Mouse (Mus musculus): ENCODE measurements around the gene Mrpl52. TPM values are rescaled to one million over a fixed set of nuclear protein-coding genes. Genes with fewer than 3 reads are reported as not detected.
A peak's percentile ranks its signal among the peaks of the same experiment; 100 is the strongest.

Gene Mrpl52
- polyA plus RNA-seq, 1 experiment, result 128 TPM

DNA sequence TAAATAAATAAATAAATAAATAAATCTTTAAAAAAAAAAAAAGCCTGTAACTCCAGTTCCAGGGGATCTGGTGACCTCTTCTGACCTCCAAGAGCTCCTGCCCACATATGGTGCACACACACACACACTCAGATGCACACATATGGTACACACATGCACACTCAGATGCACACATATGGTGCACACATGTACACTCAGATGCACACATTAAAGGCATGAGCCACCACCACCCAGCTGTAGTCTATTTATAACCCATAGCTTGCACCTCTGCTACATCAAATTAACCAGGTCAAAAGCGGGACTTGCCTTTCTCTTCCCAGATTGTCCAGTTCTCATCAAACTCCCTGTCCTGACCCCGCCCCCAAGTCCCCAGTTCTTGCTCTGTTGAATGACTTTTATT is 5.7 kb upstream of the Mrpl52 start:
- TF ChIP-seq CTCF (IDR thresholded peaks at IDR 0.05; ENCODE audit: extremely low read depth, insufficient read depth, low read length) (no peak), POLR2A (IDR thresholded peaks at IDR 0.05; ENCODE audit: extremely low read depth, insufficient read depth, low read length) (no peak)
- H3K4me3 ChIP-seq (ENCODE audit: insufficient read depth, low read length), result no peak overlapping the region
- no peak overlapping the region for H3K27ac ChIP-seq (ENCODE audit: insufficient read depth, low read length)
- peaks cover under 1% of the 10 kb centered on the region; the same call in 1 of the 2 replicates for H3K4me1 ChIP-seq (ENCODE audit: control insufficient read depth, insufficient read depth, low read length)

DNA sequence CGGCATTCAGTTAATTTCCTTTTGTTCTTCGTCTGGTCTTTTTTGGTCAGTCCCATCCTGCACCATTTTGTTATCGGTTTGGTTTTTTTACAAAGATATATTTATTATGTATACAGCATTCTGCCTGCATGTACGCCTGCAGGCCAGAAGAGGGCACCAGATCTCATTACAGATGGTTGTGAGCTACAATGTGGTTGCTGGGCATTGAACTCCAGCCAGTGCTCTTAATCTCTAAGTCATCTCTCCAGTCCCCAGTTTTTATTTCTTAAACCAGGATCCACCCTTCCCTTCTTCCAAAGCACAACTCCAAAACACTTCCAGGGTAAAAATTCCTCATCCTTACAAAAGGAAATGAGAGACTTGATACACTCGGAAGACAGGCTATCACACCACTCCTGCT is 3.3 kb upstream of the Mrpl52 start:
- TF ChIP-seq POLR2A (IDR thresholded peaks at IDR 0.05; ENCODE audit: extremely low read depth, insufficient read depth, low read length) (no peak), CTCF (IDR thresholded peaks at IDR 0.05; ENCODE audit: extremely low read depth, insufficient read depth, low read length) (peak; percentile 33; the same call in 1 of the 2 replicates)
- Histone ChIP-seq H3K4me1 (ENCODE audit: control insufficient read depth, insufficient read depth, low read length) (peaks cover 1% of the 10 kb centered on the region; the same call in 1 of the 2 replicates), H3K4me3 (ENCODE audit: insufficient read depth, low read length) (no peak overlapping the region), H3K27ac (ENCODE audit: insufficient read depth, low read length) (no peak overlapping the region)

DNA sequence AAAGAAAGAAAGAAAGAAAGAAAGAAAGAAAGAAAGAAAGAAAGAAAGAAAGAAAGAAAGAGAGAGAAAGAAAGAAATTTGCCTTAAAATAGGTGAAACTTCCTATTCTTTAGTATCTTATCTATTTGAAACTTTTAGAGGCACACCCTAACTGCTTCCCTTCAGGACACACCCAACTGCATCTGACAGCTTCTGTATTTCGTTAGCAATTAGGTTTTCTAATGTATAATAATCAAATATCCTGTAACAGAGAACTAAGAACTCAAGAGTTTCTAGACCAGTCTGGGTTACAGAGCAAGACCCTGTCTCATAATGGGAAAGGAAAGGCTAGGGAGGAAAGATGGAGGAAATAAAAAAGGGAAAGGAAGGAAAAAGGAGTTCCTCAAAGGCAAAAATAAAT is 2.1 kb upstream of the Mrpl52 start:
- TF ChIP-seq CTCF (IDR thresholded peaks at IDR 0.05; ENCODE audit: extremely low read depth, insufficient read depth, low read length) (no peak), POLR2A (IDR thresholded peaks at IDR 0.05; ENCODE audit: extremely low read depth, insufficient read depth, low read length) (no peak)
- peaks cover 1% of the 10 kb centered on the region; the same call in 1 of the 2 replicates for H3K4me1 ChIP-seq (ENCODE audit: control insufficient read depth, insufficient read depth, low read length)
- H3K4me3 ChIP-seq (ENCODE audit: insufficient read depth, low read length), result no peak overlapping the region
- H3K27ac ChIP-seq (ENCODE audit: insufficient read depth, low read length), result no peak overlapping the region

DNA sequence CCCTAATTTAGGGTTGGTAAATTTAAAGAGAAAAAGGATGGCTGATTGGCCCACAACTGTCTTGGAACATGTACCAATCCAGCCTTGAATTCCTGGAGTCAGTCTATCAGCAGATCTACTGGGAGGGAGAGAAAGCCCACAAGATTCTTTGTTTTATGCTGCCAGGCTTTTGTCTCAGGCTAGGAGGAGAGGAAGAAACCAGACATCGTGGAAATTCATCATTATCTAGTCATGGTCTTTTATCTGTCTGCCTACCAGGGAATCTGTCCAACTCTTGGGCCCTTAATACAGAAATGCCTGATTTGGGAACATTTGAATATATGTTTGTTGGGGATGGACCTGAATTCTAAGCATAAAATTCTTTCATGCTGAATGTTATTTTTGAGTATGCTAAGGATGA is 1.2 kb upstream of the Mrpl52 start:
- TF ChIP-seq CTCF (IDR thresholded peaks at IDR 0.05; ENCODE audit: extremely low read depth, insufficient read depth, low read length), result no peak
- TF ChIP-seq POLR2A (IDR thresholded peaks at IDR 0.05; ENCODE audit: extremely low read depth, insufficient read depth, low read length), result no peak
- H3K4me1 ChIP-seq (ENCODE audit: control insufficient read depth, insufficient read depth, low read length), result peaks cover 1% of the 10 kb centered on the region; the same call in 1 of the 2 replicates
- H3K27ac ChIP-seq (ENCODE audit: insufficient read depth, low read length), result no peak overlapping the region
- no peak overlapping the region; the same call in 1 of the 2 replicates for H3K4me3 ChIP-seq (ENCODE audit: insufficient read depth, low read length)

DNA sequence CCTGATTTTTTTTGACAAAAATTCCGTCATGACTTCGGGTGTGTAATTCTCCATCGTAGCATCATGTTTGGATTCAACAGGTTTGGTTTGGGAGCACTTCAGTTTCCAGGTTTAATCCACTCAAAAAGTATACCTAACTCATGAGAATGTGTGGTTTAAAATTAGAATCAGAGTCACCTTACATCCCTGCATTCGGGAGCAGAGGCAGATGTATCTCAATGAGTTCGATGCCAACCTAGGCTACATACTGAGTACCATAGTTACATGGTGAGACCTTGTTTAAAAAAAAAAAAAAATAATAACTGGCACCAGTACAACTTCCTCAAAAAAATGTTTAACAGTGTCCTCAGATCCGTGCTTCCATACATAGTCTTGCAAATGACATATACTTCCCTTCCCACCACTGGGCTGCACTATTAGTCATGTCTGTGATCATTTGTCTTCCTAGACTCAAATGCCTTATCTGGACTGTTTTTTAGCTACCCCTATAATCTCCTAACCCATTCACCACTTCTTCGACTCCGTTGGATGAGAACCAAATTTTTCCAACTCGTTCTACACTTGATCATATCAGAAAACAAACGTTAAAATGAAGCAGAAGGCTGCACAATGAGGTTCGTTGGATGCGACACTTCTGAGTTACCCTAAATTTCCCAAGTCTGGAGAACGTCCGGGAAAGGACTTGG is 563 bp upstream of the Mrpl52 start:
- TF ChIP-seq CTCF (IDR thresholded peaks at IDR 0.05; ENCODE audit: extremely low read depth, insufficient read depth, low read length) (no peak), POLR2A (IDR thresholded peaks at IDR 0.05; ENCODE audit: extremely low read depth, insufficient read depth, low read length) (no peak)
- Histone ChIP-seq H3K4me1 (ENCODE audit: control insufficient read depth, insufficient read depth, low read length) (peaks cover 1% of the 10 kb centered on the region; the same call in 1 of the 2 replicates), H3K4me3 (ENCODE audit: insufficient read depth, low read length) (peak overlapping the region; percentile 59), H3K27ac (ENCODE audit: insufficient read depth, low read length) (peak overlapping the region; percentile 14; the same call in 1 of the 2 replicates)

DNA sequence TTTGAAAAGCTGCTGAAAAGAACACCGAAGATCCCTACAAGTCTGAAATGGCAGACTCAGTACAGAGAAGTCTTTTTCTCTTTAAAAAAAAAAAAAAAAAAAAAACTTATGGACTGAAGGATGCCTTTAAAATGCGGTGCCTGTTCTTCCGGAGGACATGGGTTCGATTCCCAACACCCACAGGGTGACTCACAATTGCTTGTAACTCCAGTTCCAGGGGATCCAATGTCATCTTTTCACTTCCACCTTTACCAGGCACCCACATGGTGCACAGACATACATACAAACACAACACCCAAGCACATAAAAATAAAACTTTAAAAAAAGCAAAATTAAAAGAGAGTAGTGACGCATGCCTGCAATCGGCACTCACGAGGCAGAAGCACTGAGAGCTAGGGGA is 987 bp downstream of the Mrpl52 start:
- H3K27ac ChIP-seq (ENCODE audit: insufficient read depth, low read length), result no peak overlapping the region
- no peak overlapping the region; the same call in 1 of the 2 replicates for H3K4me3 ChIP-seq (ENCODE audit: insufficient read depth, low read length)
- TF ChIP-seq CTCF (IDR thresholded peaks at IDR 0.05; ENCODE audit: extremely low read depth, insufficient read depth, low read length) (no peak), POLR2A (IDR thresholded peaks at IDR 0.05; ENCODE audit: extremely low read depth, insufficient read depth, low read length) (no peak)
- H3K4me1 ChIP-seq (ENCODE audit: control insufficient read depth, insufficient read depth, low read length), result peaks cover 1% of the 10 kb centered on the region; the same call in 1 of the 2 replicates

DNA sequence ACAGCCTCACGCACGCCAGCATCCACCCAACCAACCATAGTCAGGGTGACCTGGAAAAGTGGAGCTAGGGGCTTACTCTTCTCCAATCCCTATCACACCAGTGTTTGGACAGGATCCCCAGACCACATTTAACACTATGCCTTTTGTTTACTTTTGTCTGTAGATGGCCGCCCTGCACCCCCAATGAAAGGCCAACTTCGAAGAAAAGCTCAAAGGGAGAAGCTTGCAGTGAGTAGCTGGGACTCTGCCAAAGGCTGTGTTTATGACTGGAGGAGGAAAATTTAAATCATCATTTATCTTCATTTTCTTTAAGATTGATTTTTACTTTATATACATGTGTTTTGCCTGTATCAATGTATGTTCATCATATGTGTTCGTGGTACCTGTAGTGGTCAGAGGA is 1.7 kb downstream of the Mrpl52 start:
- no peak overlapping the region for H3K4me3 ChIP-seq (ENCODE audit: insufficient read depth, low read length)
- TF ChIP-seq POLR2A (IDR thresholded peaks at IDR 0.05; ENCODE audit: extremely low read depth, insufficient read depth, low read length) (no peak), CTCF (IDR thresholded peaks at IDR 0.05; ENCODE audit: extremely low read depth, insufficient read depth, low read length) (no peak)
- peaks cover 1% of the 10 kb centered on the region; the same call in 1 of the 2 replicates for H3K4me1 ChIP-seq (ENCODE audit: control insufficient read depth, insufficient read depth, low read length)
- H3K27ac ChIP-seq (ENCODE audit: insufficient read depth, low read length), result no peak overlapping the region

DNA sequence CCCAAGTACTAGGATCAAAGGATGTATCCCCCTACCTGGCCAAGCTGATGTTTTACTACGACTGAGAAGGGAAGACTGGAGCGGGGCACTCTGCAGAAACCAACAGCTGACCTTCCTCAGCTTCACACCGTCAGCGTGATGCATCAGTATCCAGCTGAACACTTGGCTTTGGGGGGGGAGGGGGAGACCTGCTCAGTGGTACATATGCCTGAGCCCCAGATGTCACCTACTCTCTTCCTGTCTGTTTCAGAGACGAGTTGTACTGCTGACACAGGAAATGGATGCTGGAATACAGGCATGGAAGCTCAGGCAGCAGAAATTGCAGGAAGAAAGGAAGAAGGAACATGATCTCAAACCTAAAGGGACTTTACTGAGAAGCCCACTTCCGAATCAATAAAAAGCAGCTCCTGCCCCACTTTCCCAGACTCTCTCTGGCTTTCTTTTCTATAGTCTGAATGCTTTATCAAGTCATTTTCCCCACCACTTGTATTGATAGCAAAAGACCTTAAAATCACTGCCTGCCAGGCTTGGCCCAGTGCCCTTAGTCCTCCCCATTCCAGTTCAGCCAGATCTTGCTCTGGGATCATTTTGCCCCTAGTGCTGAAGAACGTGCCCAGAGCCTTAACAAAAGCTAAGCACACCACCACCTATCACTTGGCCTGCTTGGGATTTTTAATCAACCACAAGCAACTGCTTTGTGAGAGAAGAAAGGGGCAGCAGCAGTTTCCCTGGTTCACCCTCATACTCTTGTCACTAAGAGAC is 2.8 kb downstream of the Mrpl52 start:
- Histone ChIP-seq H3K27ac (ENCODE audit: insufficient read depth, low read length) (no peak overlapping the region), H3K4me1 (ENCODE audit: control insufficient read depth, insufficient read depth, low read length) (peaks cover 1% of the 10 kb centered on the region; the same call in 1 of the 2 replicates), H3K4me3 (ENCODE audit: insufficient read depth, low read length) (no peak overlapping the region)
- no peak for TF ChIP-seq POLR2A (IDR thresholded peaks at IDR 0.05; ENCODE audit: extremely low read depth, insufficient read depth, low read length)
- no peak for TF ChIP-seq CTCF (IDR thresholded peaks at IDR 0.05; ENCODE audit: extremely low read depth, insufficient read depth, low read length)

DNA sequence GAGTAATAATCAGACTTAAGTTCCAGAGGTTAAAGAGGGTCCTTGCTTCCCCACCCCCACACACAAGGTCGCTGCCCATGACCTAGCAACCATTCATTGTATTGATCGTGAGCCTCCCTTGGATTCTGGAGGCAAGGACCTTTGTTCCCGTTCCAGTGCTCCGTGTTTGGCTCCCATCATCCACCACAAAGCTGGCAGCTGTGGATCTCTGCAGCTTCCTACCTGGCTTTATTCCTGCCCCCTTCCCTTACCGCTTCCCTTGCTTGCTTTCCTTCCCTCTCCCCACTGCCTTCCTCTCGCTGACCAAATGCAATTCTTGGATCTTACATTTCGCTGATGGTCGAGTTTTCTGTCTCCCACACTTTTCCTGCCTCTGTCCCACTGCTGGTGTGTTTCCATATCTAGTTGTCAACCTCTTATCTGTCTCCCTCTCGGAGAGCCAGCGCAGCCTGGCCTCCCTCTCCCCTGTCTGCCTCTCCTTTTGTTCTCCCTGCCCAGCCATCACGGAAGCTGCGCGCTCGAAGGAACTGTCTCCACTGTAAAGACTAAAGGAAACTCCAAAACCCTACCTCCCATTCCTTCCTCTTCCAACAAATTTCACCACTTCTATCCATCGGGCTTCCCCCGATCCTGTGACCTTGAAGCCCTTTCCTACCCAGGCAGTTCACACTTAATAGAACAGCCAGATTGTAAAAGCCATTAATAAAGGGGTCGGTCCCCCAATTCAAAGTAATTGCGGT is 3.9 kb downstream of the Mrpl52 start:
- TF ChIP-seq POLR2A (IDR thresholded peaks at IDR 0.05; ENCODE audit: extremely low read depth, insufficient read depth, low read length) (no peak), CTCF (IDR thresholded peaks at IDR 0.05; ENCODE audit: extremely low read depth, insufficient read depth, low read length) (no peak)
- no peak overlapping the region; the same call in 1 of the 2 replicates for H3K4me3 ChIP-seq (ENCODE audit: insufficient read depth, low read length)
- H3K4me1 ChIP-seq (ENCODE audit: control insufficient read depth, insufficient read depth, low read length), result peaks cover 1% of the 10 kb centered on the region; the same call in 1 of the 2 replicates
- H3K27ac ChIP-seq (ENCODE audit: insufficient read depth, low read length), result no peak overlapping the region

Measured in cortical plate, adult 2 months (tissue).